Mouse (Mus musculus) naive thymus-derived CD4-positive, alpha-beta T cell, adult 5 months (primary cell): ENCODE results near the gene Rnf187. TPM values are rescaled to one million over a fixed set of nuclear protein-coding genes. Genes with fewer than 3 reads are reported as not detected.

Source experiments
- polyA plus RNA-seq: library from polyadenylated mRNA; unstranded; fragments of 100-300 nt; shearing (Covaris generic); gene quantifications from one replicate; pipeline ENCODE4 v1.2.1, GENCODE M21; 2017

Rnf187 gene
- polyA plus RNA-seq = 225 TPM

GRCm38 (mm10) chr11:58938322-58939087 lies at the start of gene Rnf187:
Gene Rnf187 (minus strand): TSS chr11:58938916.

DNA sequence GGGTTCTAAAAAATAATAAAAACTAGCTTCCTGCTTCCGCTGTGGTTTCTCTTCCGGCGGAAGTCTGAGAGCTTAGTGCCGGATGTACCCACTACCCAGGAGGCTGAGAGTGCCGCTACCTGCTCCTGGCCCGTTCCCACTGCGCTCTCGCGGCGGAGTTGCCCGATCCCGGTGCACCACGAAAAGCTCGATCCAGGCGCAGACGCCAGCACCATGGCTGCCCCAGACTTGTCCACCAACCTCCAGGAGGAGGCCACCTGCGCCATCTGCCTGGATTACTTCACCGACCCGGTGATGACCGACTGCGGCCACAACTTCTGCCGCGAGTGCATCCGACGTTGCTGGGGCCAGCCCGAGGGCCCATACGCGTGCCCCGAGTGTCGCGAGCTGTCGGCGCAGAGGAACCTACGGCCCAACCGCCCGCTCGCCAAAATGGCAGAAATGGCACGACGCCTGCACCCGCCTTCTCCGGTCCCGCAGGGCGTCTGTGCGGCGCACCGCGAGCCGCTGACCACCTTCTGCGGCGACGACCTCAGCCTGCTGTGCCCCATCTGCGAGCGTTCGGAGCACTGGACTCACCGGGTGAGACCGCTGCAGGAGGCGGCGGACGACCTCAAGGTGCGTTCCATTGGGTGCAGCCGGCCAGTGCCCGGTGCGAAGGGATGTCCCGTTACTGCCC lies 39.5 kb upstream of the Rnf187 start, which contains the start of gene Trim11:
Gene Trim11 (plus strand): TSS at position 67 of the 679 bp plus-strand sequence.

GRCm38 (mm10) chr11:58954420-58955142 lies 15.9 kb upstream of the Rnf187 start, which contains the start of the genes Hist3h2a and Trim17:
Gene Hist3h2a (plus strand): TSS chr11:58954685.
Gene Trim17 (plus strand): TSS chr11:58954685.

DNA sequence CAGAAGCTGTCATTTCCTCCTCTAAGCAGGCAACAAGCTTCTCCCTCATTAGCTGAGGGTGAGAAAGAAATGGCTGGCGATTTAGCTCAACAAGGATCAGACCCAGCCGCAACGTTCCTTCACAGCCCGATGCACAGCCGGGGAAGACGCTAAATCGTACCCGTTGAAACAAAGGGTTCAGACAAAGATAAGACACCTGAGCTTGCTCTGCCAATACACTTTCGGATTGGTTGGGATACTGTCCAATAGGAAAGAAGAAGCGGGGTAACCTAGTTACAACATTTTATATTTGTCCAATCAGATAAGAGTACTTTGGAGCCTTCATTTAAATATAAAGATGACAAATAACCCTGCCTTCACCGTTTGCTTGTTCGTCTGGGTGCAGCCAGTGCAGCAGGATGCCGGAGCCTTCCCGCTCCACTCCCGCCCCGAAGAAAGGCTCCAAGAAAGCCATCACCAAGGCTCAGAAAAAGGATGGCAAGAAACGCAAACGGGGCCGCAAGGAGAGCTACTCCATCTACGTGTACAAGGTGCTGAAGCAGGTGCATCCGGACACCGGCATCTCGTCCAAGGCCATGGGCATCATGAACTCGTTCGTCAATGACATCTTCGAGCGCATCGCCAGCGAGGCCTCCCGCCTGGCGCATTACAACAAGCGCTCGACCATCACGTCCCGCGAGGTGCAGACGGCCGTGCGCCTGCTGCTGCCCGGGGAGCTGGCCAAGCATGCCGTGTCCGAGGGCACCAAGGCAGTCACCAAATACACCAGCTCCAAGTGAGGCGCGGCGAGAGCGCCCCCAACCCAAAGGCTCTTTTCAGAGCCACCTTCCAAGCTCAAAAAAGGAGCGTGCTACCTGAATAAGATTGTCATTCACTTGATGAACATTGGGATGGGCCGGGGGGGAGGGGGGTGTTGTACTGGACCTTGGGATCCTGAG lies 10.1 kb upstream of the Rnf187 start, which contains the start of gene Hist3h2ba:
Gene Hist3h2ba (plus strand): TSS at position 379 of the 938 bp plus-strand sequence.

GRCm38 (mm10) chr11:58917745-58918366 lies 20.9 kb downstream of the Rnf187 start, which contains the start of gene Btnl10:
Gene Btnl10 (plus strand): TSS chr11:58917908.

DNA sequence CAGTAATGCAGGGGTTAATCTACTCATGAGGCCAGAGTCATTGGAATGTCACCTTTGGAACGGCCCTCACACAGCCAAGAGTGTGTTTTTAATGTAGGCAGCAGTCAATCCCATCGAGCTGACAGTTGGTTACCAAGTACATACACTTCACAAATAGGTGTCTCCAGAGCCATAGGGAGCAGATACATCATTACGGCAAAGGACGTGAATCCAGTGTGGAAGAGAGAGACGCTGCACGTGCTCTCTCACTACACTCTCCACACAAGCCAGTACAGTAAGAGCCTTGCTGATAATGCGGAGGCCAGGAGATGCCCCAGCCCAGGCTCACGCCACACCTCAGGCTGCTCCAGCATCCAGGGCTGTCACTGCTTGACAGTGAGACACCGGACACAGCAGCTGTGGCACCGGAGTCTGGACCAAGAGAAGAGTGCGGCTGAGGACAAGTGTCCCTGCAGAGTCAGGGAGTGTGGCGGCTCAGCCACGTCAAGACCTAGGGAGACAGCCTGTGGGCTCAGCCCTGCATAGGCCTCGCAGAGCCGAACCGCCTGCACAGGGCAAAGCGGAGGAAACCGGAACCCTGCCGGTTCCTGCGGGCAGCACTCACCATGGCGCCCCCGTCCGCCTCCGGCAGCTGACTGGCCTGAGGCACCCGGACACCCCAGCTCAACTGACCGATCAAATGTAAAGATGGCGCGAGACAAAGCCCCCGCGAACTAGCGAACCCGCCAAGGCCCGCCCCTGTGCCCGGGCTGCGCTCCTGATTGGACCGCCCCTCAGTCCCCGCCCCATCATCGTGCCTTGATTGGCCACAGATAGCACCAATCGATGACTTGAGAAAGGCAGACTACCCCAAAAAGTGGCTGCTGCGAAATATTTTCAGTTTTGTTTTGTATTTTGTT lies 35.0 kb downstream of the Rnf187 start, which contains the start of gene Zfp39:
Gene Zfp39 (minus strand): TSS at position 715 of the 899 bp plus-strand sequence.

Other genes starting within 250 kb of the Rnf187 start
- gene Olfr319, start 239.8 kb downstream of the Rnf187 start, polyA plus RNA-seq = not detected
- not detected for gene Olfr318, start 214.9 kb downstream of the Rnf187 start, polyA plus RNA-seq
- gene Olfr317, start 199.7 kb downstream of the Rnf187 start, polyA plus RNA-seq = not detected
- not detected for gene Olfr316, start 186.2 kb downstream of the Rnf187 start, polyA plus RNA-seq
- not detected for gene Olfr315, start 165.7 kb downstream of the Rnf187 start, polyA plus RNA-seq
- not detected for gene Olfr314, start 156.0 kb downstream of the Rnf187 start, polyA plus RNA-seq
- not detected for gene Fam183b, start 137.0 kb downstream of the Rnf187 start, polyA plus RNA-seq
- gene Olfr313, start 123.9 kb downstream of the Rnf187 start, polyA plus RNA-seq = not detected
- 0.20 TPM for gene Olfr312, start 109.7 kb downstream of the Rnf187 start, polyA plus RNA-seq
- gene Olfr311, start 99.7 kb downstream of the Rnf187 start, polyA plus RNA-seq = not detected
- gene Gm12258, start 91.8 kb downstream of the Rnf187 start, polyA plus RNA-seq = 5.2 TPM
- gene 2810021J22Rik, start 71.7 kb downstream of the Rnf187 start, polyA plus RNA-seq = 4.9 TPM
- gene Zfp39, start 34.7 kb downstream of the Rnf187 start, polyA plus RNA-seq = 6.8 TPM
- 0.20 TPM for gene Btnl10, start 21.0 kb downstream of the Rnf187 start, polyA plus RNA-seq
- 16.1 TPM for gene Hist3h2ba, start 10.0 kb upstream of the Rnf187 start, polyA plus RNA-seq
- 34.0 TPM for gene Hist3h2a, start 15.8 kb upstream of the Rnf187 start, polyA plus RNA-seq
- 0.36 TPM for gene Trim17, start 15.8 kb upstream of the Rnf187 start, polyA plus RNA-seq
- gene Trim11, start 39.2 kb upstream of the Rnf187 start, polyA plus RNA-seq = 51.5 TPM
- not detected for gene Obscn, start 197.5 kb upstream of the Rnf187 start, polyA plus RNA-seq
- 16.6 TPM for gene Iba57, start 224.8 kb upstream of the Rnf187 start, polyA plus RNA-seq
- not detected for gene Gjc2, start 244.3 kb upstream of the Rnf187 start, polyA plus RNA-seq